Mouse (Mus musculus) heart, postnatal 0 days (tissue): ENCODE data around the gene Fcnb. TPM values are rescaled to one million over a fixed set of nuclear protein-coding genes. Genes with fewer than 3 reads are reported as not detected.
A peak's percentile ranks its signal among the peaks of the same experiment; 100 is the strongest.

Source experiments
- ATAC-seq: fragments of 200-750 bp; cut with Nextera tagmentation; 2 replicates; pipeline ENCODE4 v1.8.0; 2017; ENCODE audit warnings: low read depth, moderate number of reproducible peaks, moderate library complexity; ENCODE audit not compliant: insufficient read depth
- DNase-seq: peaks from one replicate; pipeline ENCODE4 v3.0.0-alpha.2; 2016; ENCODE audit warnings: low spot score
- H3K27ac ChIP-seq: fragments of 300-500 bp; sonication (generic); 2 replicates; pipeline ENCODE4 v1.5.1; 2014; ENCODE audit warnings: low read depth, mild to moderate bottlenecking
- H3K27me3 ChIP-seq: fragments of 300-500 bp; sonication (generic); 2 replicates; pipeline ENCODE4 v1.6.1; 2014; ENCODE audit warnings: low read length, mixed read lengths; ENCODE audit not compliant: control insufficient read depth, insufficient read depth
- H3K36me3 ChIP-seq: fragments of 300-500 bp; sonication (generic); replicated peaks from 2 replicates; pipeline ENCODE4 v1.6.1; 2014; ENCODE audit warnings: low read length, mixed read lengths; ENCODE audit not compliant: control insufficient read depth, insufficient read depth
- H3K4me1 ChIP-seq: fragments of 300-500 bp; sonication (generic); 2 replicates; pipeline ENCODE4 v1.6.1; 2014; ENCODE audit warnings: antibody characterized with exemption; ENCODE audit not compliant: control insufficient read depth, insufficient read depth
- H3K4me2 ChIP-seq: fragments of 300-500 bp; sonication (generic); 2 replicates; pipeline ENCODE4 v1.6.1; 2014; ENCODE audit warnings: low read depth, mild to moderate bottlenecking, low read length, moderate library complexity
- H3K4me3 ChIP-seq: fragments of 300-500 bp; sonication (generic); 2 replicates; pipeline ENCODE4 v1.5.1; 2014; ENCODE audit warnings: low read depth, low read length
- H3K9ac ChIP-seq: fragments of 300-500 bp; sonication (generic); replicated peaks from 2 replicates; pipeline ENCODE4 v1.6.1; 2014; ENCODE audit warnings: low read depth, low read length, mixed read lengths
- H3K9me3 ChIP-seq: fragments of 300-500 bp; sonication (generic); replicated peaks from 2 replicates; pipeline ENCODE4 v1.6.1; 2016; ENCODE audit warnings: low read length; ENCODE audit not compliant: control insufficient read depth
- CTCF ChIP-seq: IDR thresholded peaks from 2 replicates; pipeline ENCODE4 v1.5.1; 2016; ENCODE audit warnings: antibody characterized with exemption, control low read depth, low read depth
- EP300 ChIP-seq: IDR thresholded peaks from 2 replicates; pipeline ENCODE4 v1.6.1; 2016; ENCODE audit warnings: antibody characterized with exemption, low read depth
- WGBS: fragments of 180-500 bp; shearing (Covaris S2); extraction: QIAGEN DNeasy Blood & Tissue Kit; methylation state at CpG from one replicate; pipeline ENCODE4 v1.1.7; 2014; 5-methylcytosine and 5-hydroxymethylcytosine counted together
- polyA plus RNA-seq: library from polyadenylated mRNA; unstranded; fragments of >200 nt; fragmentation: Nextera tagmentation; extraction: Ambion mirVana; gene quantifications from 2 replicates; pipeline ENCODE4 v1.2.1, GENCODE M21; 2015
- total RNA-seq: library from RNA; depleted of rRNA; stranded (reverse); fragments of >200 nt; gene quantifications from 2 replicates; pipeline ENCODE4 v1.2.3, GENCODE M21; 2014; ENCODE audit warnings: low replicate concordance

Gene Fcnb
- total and polyA plus RNA-seq, 2 experiments from 2014 or later: not detected

DNA sequence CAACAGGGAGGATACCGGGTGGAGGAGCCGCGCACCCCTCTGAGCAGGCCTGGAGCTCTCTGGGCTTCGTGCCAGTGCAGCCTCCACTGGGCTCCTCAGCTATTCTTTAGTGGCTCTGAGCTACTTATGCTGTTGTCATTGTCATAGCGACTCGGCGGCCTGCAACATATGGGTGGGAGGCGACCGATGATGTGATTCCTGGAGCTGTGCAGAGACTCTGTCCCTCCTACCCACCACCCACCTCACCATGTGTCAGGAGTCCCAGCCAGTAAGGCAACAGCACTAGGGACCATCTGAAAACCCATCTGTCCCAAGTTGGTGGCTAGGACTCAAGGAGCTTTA is 16.2 kb downstream of the Fcnb start:
- Histone ChIP-seq H3K9me3 (no peaks in the 10 kb centered on the region), H3K4me3 (no peak overlapping the region), H3K4me2 (no peak overlapping the region), H3K27me3 (no peaks in the 10 kb centered on the region), H3K9ac (no peak overlapping the region), H3K4me1 (no peaks in the 10 kb centered on the region), H3K36me3 (no peaks in the 10 kb centered on the region), H3K27ac (no peak overlapping the region)
- WGBS: 28% methylated on average over 9 of the region's 9 CpGs
- no peak for TF ChIP-seq CTCF
- no peak for TF ChIP-seq EP300
- DNase-seq (no peak), ATAC-seq (peak; percentile 41; the same call in 1 of the 2 replicates)

DNA sequence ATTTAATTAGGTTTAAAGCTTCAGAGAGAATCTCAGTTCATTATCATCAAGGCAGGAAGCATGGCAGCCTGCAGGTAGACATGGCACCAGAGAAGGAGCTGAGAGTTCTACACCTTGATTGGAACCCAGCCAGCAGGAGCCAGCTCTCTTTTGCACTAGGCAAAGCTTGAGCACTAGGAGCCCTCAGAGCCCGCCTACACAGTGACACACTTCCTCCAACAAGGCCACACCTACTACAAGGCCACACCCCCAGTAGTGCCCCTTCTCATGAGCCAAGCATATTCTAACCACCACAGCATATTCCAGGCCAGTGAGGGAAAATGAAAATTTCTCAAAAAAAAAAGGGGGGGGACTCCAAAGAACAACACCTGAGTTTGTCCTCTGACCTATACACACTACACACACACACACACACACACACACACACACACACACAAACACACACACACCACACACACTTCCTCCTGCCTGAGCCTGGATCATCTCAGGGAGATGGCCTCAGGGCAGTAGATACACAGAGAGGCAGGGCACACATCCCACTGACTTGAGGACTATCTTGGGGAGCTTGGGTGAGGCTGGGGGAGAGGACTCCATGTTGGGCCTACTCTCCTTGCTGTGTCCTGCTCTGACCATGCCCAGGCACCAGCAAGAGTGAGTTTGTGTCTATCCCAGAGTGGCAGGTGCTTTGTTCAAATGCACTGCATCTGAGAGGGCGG is 16.7 kb downstream of the Fcnb start:
- DNase-seq (no peak), ATAC-seq (0 out of 2 replicates have a peak, but pooled peaks have one; percentile 36)
- TF ChIP-seq CTCF: no peak
- TF ChIP-seq EP300: no peak
- WGBS: 69% methylated on average over 2 of the region's 2 CpGs
- peak overlapping the region; percentile 30; the same call in 1 of the 2 replicates for H3K27ac ChIP-seq
- H3K4me1 ChIP-seq: no peaks in the 10 kb centered on the region
- H3K4me3 ChIP-seq: no peak overlapping the region
- no peaks in the 10 kb centered on the region for H3K27me3 ChIP-seq
- no peak overlapping the region for H3K9ac ChIP-seq
- H3K9me3 ChIP-seq: no peaks in the 10 kb centered on the region
- H3K4me2 ChIP-seq: no peak overlapping the region
- H3K36me3 ChIP-seq: no peaks in the 10 kb centered on the region

DNA sequence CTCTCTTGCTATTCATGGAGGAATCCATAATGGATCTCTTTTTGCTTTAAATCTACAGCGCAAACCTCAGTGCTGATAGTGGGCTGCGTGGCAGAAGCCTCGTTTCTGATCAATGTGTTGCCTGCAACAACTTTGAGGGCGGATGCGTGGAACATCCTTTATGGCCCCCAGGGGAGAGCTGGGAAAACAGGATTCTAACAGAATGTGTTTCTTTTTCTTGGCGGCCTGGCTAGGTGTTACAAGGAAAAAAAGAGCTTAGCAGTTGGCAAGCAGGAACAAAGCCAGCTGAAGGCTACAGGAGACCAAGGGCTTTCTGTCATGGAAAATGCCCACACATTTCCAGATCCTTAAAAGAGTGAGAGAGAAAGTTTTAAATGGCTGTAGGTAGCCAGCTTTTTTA is 17.5 kb downstream of the Fcnb start:
- H3K27ac ChIP-seq: no peak overlapping the region
- H3K9ac ChIP-seq: no peak overlapping the region
- no peaks in the 10 kb centered on the region for H3K4me1 ChIP-seq
- no peaks in the 10 kb centered on the region for H3K27me3 ChIP-seq
- DNase-seq (peak; percentile 50), ATAC-seq (no peak)
- 62% methylated on average over 6 of the region's 6 CpGs for WGBS
- H3K36me3 ChIP-seq: no peaks in the 10 kb centered on the region
- H3K4me3 ChIP-seq: no peak overlapping the region
- no peaks in the 10 kb centered on the region for H3K9me3 ChIP-seq
- TF ChIP-seq CTCF (no peak), EP300 (no peak)
- no peak overlapping the region for H3K4me2 ChIP-seq

DNA sequence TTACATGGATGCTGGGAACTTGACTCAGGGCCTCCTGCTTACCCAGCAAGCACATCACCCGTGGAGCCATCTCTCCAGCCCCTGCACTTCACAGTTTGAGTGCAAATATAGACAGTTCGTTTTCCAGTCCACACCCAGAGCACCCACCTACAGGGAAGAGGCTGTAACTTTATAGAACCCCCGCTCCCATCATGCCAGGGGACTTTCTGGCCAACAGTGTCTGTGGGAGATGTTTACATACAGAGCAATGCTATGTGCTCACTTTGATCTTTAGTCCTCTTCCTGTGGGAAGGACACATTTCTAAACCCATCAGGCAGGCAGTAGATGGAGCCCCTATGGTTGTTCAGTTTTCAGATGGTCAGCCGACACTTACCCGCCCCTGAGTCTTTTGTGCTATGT is 18.0 kb downstream of the Fcnb start:
- Histone ChIP-seq H3K27me3 (no peaks in the 10 kb centered on the region), H3K4me2 (no peak overlapping the region), H3K4me3 (no peak overlapping the region), H3K9me3 (no peaks in the 10 kb centered on the region), H3K4me1 (no peaks in the 10 kb centered on the region), H3K27ac (no peak overlapping the region), H3K36me3 (no peaks in the 10 kb centered on the region), H3K9ac (no peak overlapping the region)
- ATAC-seq (no peak), DNase-seq (no peak)
- TF ChIP-seq CTCF (no peak), EP300 (no peak)
- 74% methylated on average over 5 of the region's 5 CpGs for WGBS

DNA sequence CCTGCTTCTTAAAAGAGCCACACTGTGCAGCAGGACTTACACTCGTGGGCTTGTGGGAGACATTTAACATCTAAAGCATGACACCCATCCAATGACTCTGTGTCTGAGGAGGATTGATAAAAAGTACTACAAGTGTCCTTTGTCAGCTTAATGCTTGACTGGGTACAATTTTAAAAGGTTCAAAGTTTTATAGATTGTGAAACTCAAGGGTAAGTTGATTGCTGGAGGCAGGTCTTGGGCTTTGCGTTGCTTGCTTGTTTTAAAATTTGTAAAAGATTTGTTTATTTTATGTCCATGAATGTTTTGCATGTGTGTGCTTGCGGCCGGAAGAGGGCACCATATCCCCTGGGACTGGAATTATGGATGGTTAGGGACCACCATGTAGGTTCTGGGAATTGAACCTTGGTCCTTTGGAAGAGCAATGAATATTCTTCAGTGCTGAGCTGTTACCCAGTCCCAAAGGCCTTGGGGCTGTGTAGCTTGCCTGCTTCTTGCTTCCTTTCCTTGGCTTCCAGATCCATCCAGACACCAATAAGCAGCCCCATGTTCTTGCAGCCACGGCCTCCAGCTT is 19.5 kb downstream of the Fcnb start:
- H3K4me3 ChIP-seq: no peak overlapping the region
- H3K4me2 ChIP-seq: no peak overlapping the region
- no peaks in the 10 kb centered on the region for H3K9me3 ChIP-seq
- WGBS: 84% methylated on average over 5 of the region's 5 CpGs
- no peak for TF ChIP-seq CTCF
- TF ChIP-seq EP300: no peak
- no peaks in the 10 kb centered on the region for H3K27me3 ChIP-seq
- H3K9ac ChIP-seq: no peak overlapping the region
- H3K27ac ChIP-seq: no peak overlapping the region
- DNase-seq: no peak
- no peaks in the 10 kb centered on the region for H3K36me3 ChIP-seq
- ATAC-seq: no peak
- H3K4me1 ChIP-seq: no peaks in the 10 kb centered on the region
